In the genomic region with DNA sequence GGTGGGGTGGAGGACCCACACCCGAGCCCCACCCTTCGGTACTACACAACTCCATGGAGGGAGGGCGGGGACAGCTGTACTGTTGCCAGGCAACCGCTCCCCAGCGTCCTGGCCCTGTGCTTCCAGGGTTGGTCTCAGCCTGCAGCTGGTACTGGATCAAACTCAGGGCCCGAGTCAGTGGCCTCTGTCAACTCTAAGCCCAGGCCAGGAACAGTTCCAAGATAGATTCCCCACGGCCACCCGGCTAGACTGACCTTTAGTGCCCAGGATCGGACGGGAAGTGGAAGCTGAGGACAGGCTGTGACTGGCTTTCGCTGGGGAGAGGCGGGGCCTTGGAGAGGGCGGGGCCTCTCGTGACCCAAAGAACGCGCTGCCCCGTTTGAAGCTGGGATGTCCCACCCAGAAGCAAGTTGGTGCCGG, we compare ENCODE assay signal across 8 mouse cellular contexts. TPM values are rescaled to one million over a fixed set of nuclear protein-coding genes. Genes with fewer than 3 reads are reported as not detected.
DNase-seq lines count a peak whose midpoint lies in the region; ATAC-seq and TF ChIP-seq lines count a peak whose summit lies in the region.

Gene Ttc12 (minus strand): TSS at position 334 of the 420 bp plus-strand sequence.

- H3ac ChIP-seq in C2C12 (ENCODE audit: control insufficient read depth, insufficient read length, low read depth) (peak within 1 kb of the TSS; percentile 79), myocyte (ENCODE audit: control insufficient read depth, insufficient read length) (no peak within 1 kb of the TSS)

- no peaks in the 10 kb centered on the region for H3K9me3 ChIP-seq in embryonic facial prominence, embryonic 13.5 days
- H3K9me3 ChIP-seq in heart, embryonic 11.5 days (replicated peaks; ENCODE audit: control insufficient read depth, low read length) = no peaks in the 10 kb centered on the region
- H3K9me3 ChIP-seq in kidney, embryonic 15.5 days (replicated peaks) = no peaks in the 10 kb centered on the region
- no peaks in the 10 kb centered on the region for H3K9me3 ChIP-seq in liver, embryonic 13.5 days (replicated peaks)
- H3K9me3 ChIP-seq in stomach, embryonic 16.5 days (replicated peaks; ENCODE audit: control insufficient read depth, low read length) = no peaks in the 10 kb centered on the region

- H3K27me3 ChIP-seq in C2C12 (ENCODE audit: control insufficient read depth, insufficient read depth, insufficient read length) = no peaks in the 10 kb centered on the region
- H3K27me3 ChIP-seq in embryonic facial prominence, embryonic 13.5 days = no peaks in the 10 kb centered on the region; the same call in 1 of the 2 replicates
- peaks cover 5% of the 10 kb centered on the region; the same call in 1 of the 2 replicates for H3K27me3 ChIP-seq in heart, embryonic 11.5 days (ENCODE audit: control insufficient read depth, insufficient read depth, low read length)
- H3K27me3 ChIP-seq in kidney, embryonic 15.5 days = peaks cover 9% of the 10 kb centered on the region; the same call in 1 of the 2 replicates
- H3K27me3 ChIP-seq in liver, embryonic 13.5 days = 0 out of 2 replicates have a peak, but pooled peaks cover 3% of the 10 kb centered on the region
- no peaks in the 10 kb centered on the region for H3K27me3 ChIP-seq in myocyte (ENCODE audit: control insufficient read depth, insufficient read depth, insufficient read length)
- no peaks in the 10 kb centered on the region for H3K27me3 ChIP-seq in stomach, embryonic 16.5 days (ENCODE audit: control insufficient read depth, insufficient read depth, low read length)

- no peak for TF ChIP-seq CTCF in C2C12 (IDR thresholded peaks at IDR 0.05; ENCODE audit: control insufficient read depth, insufficient read depth, insufficient read length)

- peak; percentile 33 for TF ChIP-seq POLR2A in myocyte (IDR thresholded peaks at IDR 0.05; ENCODE audit: insufficient read length, low read depth)

- peak within 1 kb of the TSS; percentile 87 for H3K4me2 ChIP-seq in embryonic facial prominence, embryonic 13.5 days
- H3K4me2 ChIP-seq in heart, embryonic 11.5 days = peak within 1 kb of the TSS; percentile 85
- H3K4me2 ChIP-seq in kidney, embryonic 15.5 days = peak within 1 kb of the TSS; percentile 92
- peak within 1 kb of the TSS; percentile 64 for H3K4me2 ChIP-seq in liver, embryonic 13.5 days
- H3K4me2 ChIP-seq in myocyte (ENCODE audit: low read depth) = peak within 1 kb of the TSS; percentile 80
- peak within 1 kb of the TSS; percentile 61 for H3K4me2 ChIP-seq in stomach, embryonic 16.5 days (ENCODE audit: low read depth, low read length)

- ATAC-seq in embryonic facial prominence, embryonic 13.5 days (ENCODE audit: insufficient number of reproducible peaks, insufficient read depth, low FRiP score, low TSS enrichment, low read depth) = peak; percentile 83
- ATAC-seq in heart, embryonic 11.5 days (replicated peaks; ENCODE audit: insufficient number of reproducible peaks, low FRiP score, low TSS enrichment) = peak; percentile 87
- ATAC-seq in kidney, embryonic 15.5 days (replicated peaks; ENCODE audit: low FRiP score) = peak; percentile 89
- peak; percentile 82 for ATAC-seq in liver, embryonic 13.5 days (ENCODE audit: low read depth)
- peak; percentile 89 for ATAC-seq in stomach, embryonic 16.5 days (ENCODE audit: insufficient read depth, low FRiP score)

- H3K79me2 ChIP-seq in C2C12 (ENCODE audit: control insufficient read depth, insufficient read depth) (no peaks in the 10 kb centered on the region), myocyte (ENCODE audit: control insufficient read depth, insufficient read depth) (no peaks in the 10 kb centered on the region)

- peaks cover 21% of the 10 kb centered on the region; the same call in 1 of the 2 replicates for H3K4me1 ChIP-seq in embryonic facial prominence, embryonic 13.5 days
- no peaks in the 10 kb centered on the region for H3K4me1 ChIP-seq in heart, embryonic 11.5 days (ENCODE audit: control insufficient read depth, insufficient read depth, low read length)
- H3K4me1 ChIP-seq in kidney, embryonic 15.5 days = peaks cover 23% of the 10 kb centered on the region
- H3K4me1 ChIP-seq in liver, embryonic 13.5 days (replicated peaks) = peaks cover 14% of the 10 kb centered on the region
- 0 out of 2 replicates have a peak, but pooled peaks cover 8% of the 10 kb centered on the region for H3K4me1 ChIP-seq in stomach, embryonic 16.5 days (ENCODE audit: control insufficient read depth, insufficient read depth, low read length)

- under 1% methylated on average over 18 of the region's 18 CpGs for WGBS in embryonic facial prominence, embryonic 13.5 days
- under 1% methylated on average over 18 of the region's 18 CpGs for WGBS in heart, embryonic 11.5 days (ENCODE audit: insufficient replicate concordance)
- WGBS in kidney, embryonic 15.5 days = under 1% methylated on average over 18 of the region's 18 CpGs
- under 1% methylated on average over 18 of the region's 18 CpGs for WGBS in liver, embryonic 13.5 days (ENCODE audit: insufficient replicate concordance)
- WGBS in stomach, embryonic 16.5 days = under 1% methylated on average over 18 of the region's 18 CpGs

- H3K36me3 ChIP-seq in C2C12 (ENCODE audit: control insufficient read depth, insufficient read depth) (no peaks in the 10 kb centered on the region), myocyte (ENCODE audit: control insufficient read depth, insufficient read depth) (no peaks in the 10 kb centered on the region)
- no peaks in the 10 kb centered on the region for H3K36me3 ChIP-seq in embryonic facial prominence, embryonic 13.5 days
- H3K36me3 ChIP-seq in heart, embryonic 11.5 days (ENCODE audit: control insufficient read depth, insufficient read depth, low read length) = no peaks in the 10 kb centered on the region
- H3K36me3 ChIP-seq in kidney, embryonic 15.5 days = no peaks in the 10 kb centered on the region
- no peaks in the 10 kb centered on the region for H3K36me3 ChIP-seq in liver, embryonic 13.5 days
- no peaks in the 10 kb centered on the region for H3K36me3 ChIP-seq in stomach, embryonic 16.5 days (ENCODE audit: control insufficient read depth, insufficient read depth, low read length)

- peak within 1 kb of the TSS; percentile 67 for H3K9ac ChIP-seq in embryonic facial prominence, embryonic 13.5 days
- peak within 1 kb of the TSS; percentile 25 for H3K9ac ChIP-seq in heart, embryonic 11.5 days (ENCODE audit: low read depth, low read length)
- peak within 1 kb of the TSS; percentile 53 for H3K9ac ChIP-seq in kidney, embryonic 15.5 days
- H3K9ac ChIP-seq in liver, embryonic 13.5 days = no peak within 1 kb of the TSS
- H3K9ac ChIP-seq in stomach, embryonic 16.5 days (ENCODE audit: low read length) = peak within 1 kb of the TSS; percentile 66

- no peak within 1 kb of the TSS for H3K27ac ChIP-seq in embryonic facial prominence, embryonic 13.5 days
- no peak within 1 kb of the TSS for H3K27ac ChIP-seq in heart, embryonic 11.5 days (ENCODE audit: low read depth, low read length)
- peak within 1 kb of the TSS; percentile 57; the same call in 1 of the 2 replicates for H3K27ac ChIP-seq in kidney, embryonic 15.5 days
- no peak within 1 kb of the TSS for H3K27ac ChIP-seq in liver, embryonic 13.5 days
- no peak within 1 kb of the TSS for H3K27ac ChIP-seq in stomach, embryonic 16.5 days (ENCODE audit: low read length)

- H3K79me3 ChIP-seq in C2C12 (ENCODE audit: low read depth) = no peaks in the 10 kb centered on the region

- H3K4me3 ChIP-seq in C2C12 (ENCODE audit: insufficient read depth, poor library complexity, severe bottlenecking) (peak within 1 kb of the TSS; percentile 44), myocyte (peak within 1 kb of the TSS; percentile 51)
- H3K4me3 ChIP-seq in embryonic facial prominence, embryonic 13.5 days = peak within 1 kb of the TSS; percentile 59
- H3K4me3 ChIP-seq in heart, embryonic 11.5 days (ENCODE audit: low read depth, low read length) = peak within 1 kb of the TSS; percentile 67
- H3K4me3 ChIP-seq in kidney, embryonic 15.5 days (replicated peaks) = peak within 1 kb of the TSS; percentile 69
- peak within 1 kb of the TSS; percentile 53 for H3K4me3 ChIP-seq in liver, embryonic 13.5 days (replicated peaks)
- peak within 1 kb of the TSS; percentile 62 for H3K4me3 ChIP-seq in stomach, embryonic 16.5 days (replicated peaks; ENCODE audit: low read length)

- DNase-seq in adrenal gland, postnatal 25 days = peak; percentile 88
- DNase-seq in liver, embryonic 13.5 days = peak; percentile 65

TF ChIP-seq in C2C12, 6 proteins besides CTCF, POLR2A, EP300 and RAD21:
- TF ChIP-seq MAX (IDR thresholded peaks at IDR 0.05) (no peak), CEBPB (IDR thresholded peaks at IDR 0.05; ENCODE audit: low read depth) (no peak), FOSL1 (IDR thresholded peaks at IDR 0.05; ENCODE audit: insufficient read depth, low read length, poor library complexity, severe bottlenecking) (no peak), MYOG (IDR thresholded peaks at IDR 0.05; ENCODE audit: control insufficient read depth, extremely low read depth, insufficient read length) (no peak), USF1 (IDR thresholded peaks at IDR 0.05; ENCODE audit: low read depth) (no peak), MYOD1 (IDR thresholded peaks at IDR 0.05; ENCODE audit: control insufficient read depth, insufficient read length, low read depth) (no peak)

TF ChIP-seq in myocyte, 11 proteins besides CTCF, POLR2A, EP300 and RAD21 (continues in another document):
- TF ChIP-seq MYOD1 (IDR thresholded peaks at IDR 0.05; ENCODE audit: control insufficient read depth in 1 of 3, insufficient read length in 2 of 3, low read depth in 2 of 3) (peak in 2 of 3 experiments; percentile 56 to 64), TCF3 (IDR thresholded peaks at IDR 0.05; ENCODE audit: insufficient read length, low read depth) (no peak), REST (IDR thresholded peaks at IDR 0.05; ENCODE audit: insufficient read depth, insufficient read length) (no peak), SRF (IDR thresholded peaks at IDR 0.05; ENCODE audit: control insufficient read depth, insufficient read length, low read depth) (no peak), MAX (IDR thresholded peaks at IDR 0.05; ENCODE audit: low read depth) (no peak), TCF12 (IDR thresholded peaks at IDR 0.05; ENCODE audit: insufficient read depth, poor library complexity, severe bottlenecking) (no peak), POLR2AphosphoS2 (IDR thresholded peaks at IDR 0.05; ENCODE audit: insufficient read length, low read depth) (peak; percentile 37), E2F4 (IDR thresholded peaks at IDR 0.05; ENCODE audit: insufficient read depth) (no peak), CEBPB (IDR thresholded peaks at IDR 0.05; ENCODE audit: insufficient read depth, poor library complexity, severe bottlenecking) (no peak)

RNA-seq across cellular contexts. Expression of gene Ttc12, which starts in this region (rescaled TPM):
- 2.4 TPM for polyA plus RNA-seq in C2C12 (2012; fragmentation: generic; extraction: Trizol)
- 14.8 and 15.8 TPM in 2 replicates for total RNA-seq in adrenal gland, postnatal 25 days (2021)
- 1.6 and 2.0 TPM in 2 replicates for polyA plus RNA-seq in embryonic facial prominence, embryonic 13.5 days (2015; fragmentation: Nextera tagmentation; extraction: Ambion mirVana)
- 1.5 and 1.9 TPM in 2 replicates for polyA plus RNA-seq in heart, embryonic 11.5 days (2014; fragmentation: Nextera tagmentation; extraction: Ambion mirVana)
- 2.4 and 2.5 TPM in 2 replicates for polyA plus RNA-seq in kidney, embryonic 15.5 days (2015; fragmentation: Nextera tagmentation; extraction: Ambion mirVana)
- polyA plus RNA-seq in liver, embryonic 13.5 days (2015; fragmentation: Nextera tagmentation; extraction: Ambion mirVana) = 0.16 and 0.19 TPM in 2 replicates
- 4.1 TPM for polyA plus RNA-seq in myocyte (2012; fragmentation: generic; extraction: Trizol)
- 1.4 TPM in 2 replicates for polyA plus RNA-seq in stomach, embryonic 16.5 days (2015; fragmentation: Nextera tagmentation; extraction: Ambion mirVana)

Comparison
In these comparisons a context has a peak if more than half of its experiments do, and no peak if none do; other contexts are left out.
1. Peak in DNase-seq, ATAC-seq, H3K4me3 ChIP-seq and H3K4me2 ChIP-seq in liver, embryonic 13.5 days; RNA of the gene not detected or under 1 TPM.